Mouse (Mus musculus) frontal cortex, postnatal 36 days (tissue): ENCODE measurements at regions not wholly inside any gene's neighbourhood (a gene's known extent, or its start where the extent isn't known, plus 50 kb on each side); places are given as distances from the start of the nearest gene placed in this dataset.

Experiments used
- DNase-seq, 2 experiments: peaks; one replicate each; pipeline ENCODE4 v3.0.0; 2022; ENCODE audit warnings: low spot score in 2 of 2

DNA sequence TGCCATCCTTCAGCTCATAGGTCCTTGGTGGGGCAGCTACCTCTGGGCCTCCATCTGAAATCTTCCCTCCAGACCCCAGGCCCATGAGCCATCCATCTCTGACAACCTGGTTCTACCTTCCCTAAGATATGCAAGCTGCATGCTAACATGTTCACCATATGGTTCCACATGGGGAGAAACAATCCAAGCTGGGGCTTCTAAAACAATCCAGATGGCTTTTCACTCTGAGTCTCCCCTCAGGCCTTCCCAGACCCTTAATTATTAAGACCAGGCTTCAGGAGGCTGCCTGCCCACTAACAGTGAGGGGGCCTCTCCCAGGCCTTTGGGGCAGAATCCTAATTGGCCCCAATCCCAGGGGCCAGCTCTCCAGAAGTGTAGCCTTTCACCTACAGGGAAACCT is 71.1 kb upstream of the Sfswap start:
- no peak for DNase-seq

DNA sequence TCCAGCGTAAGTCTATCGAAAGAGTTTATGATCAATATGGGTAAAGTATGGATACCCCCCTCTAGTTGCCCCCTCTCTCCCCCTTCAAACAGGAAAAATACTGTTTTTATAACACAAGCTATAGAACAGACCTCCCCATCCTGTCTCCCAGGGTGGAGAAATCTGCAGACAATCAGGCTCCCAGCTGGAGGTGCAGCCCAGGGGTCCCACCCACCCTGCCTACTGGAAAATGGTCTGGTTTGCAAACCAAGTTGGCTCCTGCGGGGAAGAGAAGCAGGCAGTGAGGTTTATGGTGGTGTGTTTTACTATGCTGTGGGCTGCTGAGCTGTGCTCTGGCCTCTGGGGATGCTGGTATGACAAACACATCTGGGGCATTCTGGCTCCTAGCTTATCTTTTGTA is 70.7 kb upstream of the Sfswap start:
- DNase-seq: no peak

DNA sequence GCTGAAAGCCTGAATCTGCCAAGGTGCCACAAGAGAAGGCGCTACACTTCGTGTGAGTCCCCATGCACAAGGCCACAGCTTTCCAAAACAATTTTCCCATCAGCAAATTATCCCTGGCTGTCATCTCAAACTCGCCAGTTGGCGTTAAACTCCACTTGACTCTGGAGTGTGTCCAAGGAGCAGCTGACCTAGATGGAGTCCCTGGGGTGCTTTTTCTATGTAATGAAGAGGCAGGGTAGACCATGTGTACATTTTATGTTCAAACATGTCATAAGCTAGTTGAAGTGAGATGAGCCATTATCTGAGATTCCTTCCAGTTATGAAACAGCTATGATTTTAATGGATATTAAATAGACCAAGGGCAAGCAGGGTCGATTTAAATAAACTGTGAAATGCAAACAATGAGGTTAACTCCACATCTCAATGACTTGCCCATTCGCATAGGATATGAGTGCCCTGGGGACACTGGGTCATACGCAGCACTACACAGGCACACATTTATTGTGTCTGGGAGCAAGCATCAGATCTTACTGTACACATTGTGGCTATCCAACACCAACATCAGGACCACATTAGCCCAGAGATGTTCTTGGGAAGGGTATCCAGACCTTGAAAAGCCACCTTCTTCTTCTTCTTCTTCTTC is 51.0 kb upstream of the Sfswap start:
- DNase-seq: no peak
